Mouse (Mus musculus) forebrain, embryonic 10.5 days (tissue): ENCODE data around the gene Cacna1s. TPM values are rescaled to one million over a fixed set of nuclear protein-coding genes. Genes with fewer than 3 reads are reported as not detected.
A peak's percentile ranks its signal among the peaks of the same experiment; 100 is the strongest.

Experiments used
- DNase-seq: peaks from one replicate; pipeline ENCODE4 v3.0.0-alpha.2; 2017; ENCODE audit warnings: low spot score; ENCODE audit errors: extremely low spot score
- H3K27ac ChIP-seq: fragments of 300-500 bp; sonication (generic); 2 replicates; pipeline ENCODE4 v1.5.1; 2016; ENCODE audit warnings: mild to moderate bottlenecking
- H3K27me3 ChIP-seq: fragments of 300-500 bp; sonication (generic); 2 replicates; pipeline ENCODE4 v1.6.1; 2016; ENCODE audit warnings: mild to moderate bottlenecking; ENCODE audit not compliant: poor library complexity, severe bottlenecking
- H3K36me3 ChIP-seq: fragments of 300-500 bp; sonication (generic); replicated peaks from 2 replicates; pipeline ENCODE4 v1.6.1; 2016; ENCODE audit warnings: mild to moderate bottlenecking, moderate library complexity
- H3K4me1 ChIP-seq: fragments of 300-500 bp; sonication (generic); 2 replicates; pipeline ENCODE4 v1.6.1; 2016
- H3K4me3 ChIP-seq: fragments of 300-500 bp; sonication (generic); 2 replicates; pipeline ENCODE4 v1.5.1; 2016; ENCODE audit warnings: mild to moderate bottlenecking, moderate library complexity
- H3K9me3 ChIP-seq: fragments of 300-500 bp; sonication (generic); 2 replicates; pipeline ENCODE4 v1.6.1; 2016; ENCODE audit warnings: mild to moderate bottlenecking, moderate library complexity
- whole genome bisulfite sequencing: fragments of 180-500 bp; shearing (Covaris S2); methylation state at CpG from one replicate; pipeline ENCODE4 v1.1.7; 2016; 5-methylcytosine and 5-hydroxymethylcytosine counted together
- polyA plus RNA-seq: library from polyadenylated mRNA; unstranded; fragments of >200 nt; fragmentation: Nextera tagmentation; extraction: Ambion mirVana; gene quantifications from 2 replicates; pipeline ENCODE4 v1.2.1, GENCODE M21; 2016

Gene Cacna1s
- polyA plus RNA-seq, 1 experiment from 2014 or later = not detected

DNA sequence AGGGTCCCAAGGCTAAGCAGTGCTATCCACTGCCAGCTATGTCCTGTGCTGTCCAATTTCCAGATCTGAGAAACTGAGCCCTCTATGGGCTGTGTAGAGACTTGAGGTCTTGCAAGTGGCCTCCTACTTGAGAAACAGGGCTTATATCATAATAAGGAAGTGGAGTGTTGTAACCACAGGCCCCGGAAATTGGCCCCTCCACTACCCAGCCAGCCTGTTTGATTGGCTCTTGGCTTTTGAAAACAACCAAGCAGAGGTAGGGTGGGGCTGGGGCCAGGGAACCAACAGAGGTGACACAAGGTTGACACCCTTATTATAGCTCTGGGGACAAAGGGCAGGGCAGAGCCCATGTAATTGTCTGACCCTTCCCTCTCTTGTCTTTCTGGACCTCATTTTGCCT lies 82.5 kb downstream of the Cacna1s start:
- Histone ChIP-seq H3K27me3 (peaks cover 72% of the 10 kb centered on the region), H3K9me3 (no peaks in the 10 kb centered on the region), H3K4me1 (peaks cover 99% of the 10 kb centered on the region), H3K27ac (0 out of 2 replicates have a peak overlapping the region, but pooled peaks have one; percentile 35), H3K36me3 (no peaks in the 10 kb centered on the region), H3K4me3 (no peak overlapping the region)
- 56% methylated on average over 1 of the region's 1 CpGs for WGBS
- DNase-seq = no peak

- 66% methylated on average over 6 of the region's 6 CpGs for WGBS
- H3K9me3 ChIP-seq = no peaks in the 10 kb centered on the region
- peaks cover 64% of the 10 kb centered on the region for H3K27me3 ChIP-seq
- H3K4me3 ChIP-seq = no peak overlapping the region
- H3K36me3 ChIP-seq = no peaks in the 10 kb centered on the region
- DNase-seq = no peak
- H3K27ac ChIP-seq = no peak overlapping the region
- peaks cover 99% of the 10 kb centered on the region for H3K4me1 ChIP-seq
These were observed 83.4 kb downstream of the Cacna1s start for GRCm38 (mm10) chr1:136135777-136136444.

GRCm38 (mm10) chr1:136136547-136136946 lies 84.0 kb downstream of the Cacna1s start:
- Histone ChIP-seq H3K36me3 (no peaks in the 10 kb centered on the region), H3K9me3 (no peaks in the 10 kb centered on the region), H3K4me1 (peaks cover 100% of the 10 kb centered on the region), H3K4me3 (no peak overlapping the region), H3K27me3 (peaks cover 69% of the 10 kb centered on the region), H3K27ac (peak overlapping the region; percentile 69; the same call in 1 of the 2 replicates)
- DNase-seq = no peak
- 43% methylated on average over 4 of the region's 4 CpGs for WGBS

GRCm38 (mm10) chr1:136137071-136137531 lies 84.6 kb downstream of the Cacna1s start:
- Histone ChIP-seq H3K9me3 (no peaks in the 10 kb centered on the region), H3K27me3 (peaks cover 67% of the 10 kb centered on the region), H3K27ac (peak overlapping the region; percentile 69; the same call in 1 of the 2 replicates), H3K36me3 (no peaks in the 10 kb centered on the region), H3K4me1 (peaks cover 100% of the 10 kb centered on the region), H3K4me3 (peak overlapping the region; percentile 10; the same call in 1 of the 2 replicates)
- WGBS = 23% methylated on average over 7 of the region's 7 CpGs
- no peak for DNase-seq

GRCm38 (mm10) chr1:136137575-136137974 lies 85.0 kb downstream of the Cacna1s start:
- 9% methylated on average over 4 of the region's 4 CpGs for WGBS
- Histone ChIP-seq H3K4me3 (peak overlapping the region; percentile 10; the same call in 1 of the 2 replicates), H3K4me1 (peaks cover 100% of the 10 kb centered on the region), H3K27me3 (peaks cover 62% of the 10 kb centered on the region), H3K27ac (peak overlapping the region; percentile 69), H3K9me3 (no peaks in the 10 kb centered on the region), H3K36me3 (no peaks in the 10 kb centered on the region)
- peak; percentile 33 for DNase-seq

DNA sequence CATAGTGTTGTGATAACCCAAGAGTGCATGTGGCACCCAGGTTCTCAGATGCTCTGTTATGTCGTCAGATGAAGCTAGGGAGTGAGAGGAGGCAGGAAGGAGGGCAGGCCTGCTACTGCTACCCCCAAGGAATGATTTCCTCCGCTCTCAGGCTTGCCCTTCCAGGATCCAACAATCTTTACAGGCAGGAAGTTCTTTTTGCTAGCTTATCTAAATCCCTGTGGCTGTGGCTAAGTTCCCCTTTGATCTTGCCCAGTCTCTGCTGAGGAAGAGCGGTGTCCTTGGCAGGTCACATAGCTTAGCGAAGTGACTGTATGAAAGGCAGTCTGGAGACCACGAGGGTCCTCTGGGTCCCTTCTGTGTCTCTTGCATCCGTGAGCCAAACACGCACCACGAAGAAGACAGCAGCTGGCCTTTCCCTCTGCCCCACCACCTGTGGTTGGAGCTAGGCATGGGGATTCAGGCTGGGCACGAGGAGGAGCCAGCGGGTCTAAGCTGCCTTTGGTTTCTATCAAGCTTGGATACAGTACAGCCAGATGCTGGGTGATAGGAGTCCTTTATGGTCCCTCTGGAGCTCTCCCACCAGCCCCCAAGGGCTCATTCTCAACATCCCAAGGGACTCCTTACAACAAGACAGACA lies 85.8 kb downstream of the Cacna1s start:
- no peak for DNase-seq
- Histone ChIP-seq H3K27ac (peak overlapping the region; percentile 69), H3K27me3 (peaks cover 55% of the 10 kb centered on the region), H3K36me3 (no peaks in the 10 kb centered on the region), H3K4me3 (no peak overlapping the region), H3K9me3 (no peaks in the 10 kb centered on the region), H3K4me1 (peaks cover 100% of the 10 kb centered on the region)
- WGBS = 39% methylated on average over 10 of the region's 10 CpGs

GRCm38 (mm10) chr1:136139990-136140640 lies 87.6 kb downstream of the Cacna1s start:
- peak overlapping the region; percentile 93 for H3K27ac ChIP-seq
- H3K4me3 ChIP-seq = peak overlapping the region; percentile 66
- no peaks in the 10 kb centered on the region for H3K9me3 ChIP-seq
- peak; percentile 72 for DNase-seq
- WGBS = under 1% methylated on average over 32 of the region's 32 CpGs
- H3K27me3 ChIP-seq = peaks cover 37% of the 10 kb centered on the region
- peaks cover 94% of the 10 kb centered on the region for H3K4me1 ChIP-seq
- H3K36me3 ChIP-seq = peaks cover 7% of the 10 kb centered on the region

DNA sequence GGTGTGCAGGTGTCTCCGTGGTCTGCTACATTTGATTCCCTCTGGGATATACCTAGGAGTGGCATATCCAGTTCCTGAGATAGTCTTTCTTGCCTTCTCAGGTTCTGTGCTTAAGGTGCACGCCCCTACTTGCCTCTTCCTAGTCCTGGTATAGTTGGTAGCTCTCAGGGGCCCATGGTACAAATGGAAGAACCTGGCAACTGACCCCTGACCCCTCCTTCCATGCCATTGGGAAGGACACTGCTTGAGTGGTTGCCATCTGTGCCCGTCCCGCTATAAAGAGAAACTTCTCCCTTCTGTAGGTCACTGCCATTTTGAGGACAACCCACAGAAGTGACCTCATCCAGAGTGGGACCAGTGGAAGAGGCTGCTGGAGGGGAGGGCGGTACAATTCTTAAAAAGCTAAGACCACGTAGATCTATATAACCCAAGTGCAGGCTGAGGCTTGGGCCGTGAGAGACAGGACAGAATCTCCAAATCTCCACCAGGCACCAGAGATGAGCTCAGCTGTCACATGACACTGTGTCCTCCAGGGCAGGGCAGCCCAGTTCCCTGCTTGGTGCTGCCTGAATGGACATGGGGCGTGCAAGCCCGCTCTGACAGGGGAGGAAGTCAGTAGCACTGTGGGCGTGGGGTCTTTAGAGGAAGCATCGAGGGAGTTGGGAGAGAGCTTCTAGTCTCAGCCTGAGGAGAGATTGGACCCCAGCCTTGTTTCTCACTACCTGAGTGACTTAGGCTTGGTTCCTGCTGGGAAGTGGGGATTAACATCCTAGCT lies 88.8 kb downstream of the Cacna1s start:
- Histone ChIP-seq H3K27ac (peak overlapping the region; percentile 45; the same call in 1 of the 2 replicates), H3K4me3 (no peak overlapping the region), H3K4me1 (peaks cover 81% of the 10 kb centered on the region), H3K36me3 (peaks cover 14% of the 10 kb centered on the region), H3K9me3 (no peaks in the 10 kb centered on the region), H3K27me3 (peaks cover 28% of the 10 kb centered on the region)
- no peak for DNase-seq
- WGBS = 86% methylated on average over 11 of the region's 11 CpGs

GRCm38 (mm10) chr1:136142336-136142735 lies 89.8 kb downstream of the Cacna1s start:
- no peak overlapping the region for H3K4me3 ChIP-seq
- H3K9me3 ChIP-seq = no peaks in the 10 kb centered on the region
- H3K27me3 ChIP-seq = peaks cover 19% of the 10 kb centered on the region
- DNase-seq = no peak
- H3K27ac ChIP-seq = 0 out of 2 replicates have a peak overlapping the region, but pooled peaks have one; percentile 45
- peaks cover 23% of the 10 kb centered on the region for H3K36me3 ChIP-seq
- H3K4me1 ChIP-seq = peaks cover 71% of the 10 kb centered on the region
- 68% methylated on average over 6 of the region's 6 CpGs for WGBS

- WGBS = 84% methylated on average over 10 of the region's 10 CpGs
- H3K4me1 ChIP-seq = peaks cover 60% of the 10 kb centered on the region
- DNase-seq = no peak
These were observed 91.0 kb downstream of the Cacna1s start for GRCm38 (mm10) chr1:136143514-136143913.

GRCm38 (mm10) chr1:136149702-136150101 lies 97.2 kb downstream of the Cacna1s start:
- peaks cover 94% of the 10 kb centered on the region for H3K36me3 ChIP-seq
- no peaks in the 10 kb centered on the region for H3K27me3 ChIP-seq
- 90% methylated on average over 9 of the region's 9 CpGs for WGBS
- peaks cover 1% of the 10 kb centered on the region for H3K4me1 ChIP-seq
- no peak overlapping the region for H3K4me3 ChIP-seq
- DNase-seq = no peak
- no peaks in the 10 kb centered on the region for H3K9me3 ChIP-seq
- no peak overlapping the region for H3K27ac ChIP-seq

More at GRCm38 (mm10) chr1:136143514-136143913, 91.0 kb downstream of the Cacna1s start:
- Histone ChIP-seq H3K4me3 (no peak overlapping the region), H3K36me3 (peaks cover 35% of the 10 kb centered on the region), H3K27ac (peak overlapping the region; percentile 45; the same call in 1 of the 2 replicates), H3K9me3 (no peaks in the 10 kb centered on the region), H3K27me3 (peaks cover 12% of the 10 kb centered on the region)

- Histone ChIP-seq H3K9me3 (no peaks in the 10 kb centered on the region), H3K27me3 (no peaks in the 10 kb centered on the region), H3K27ac (no peak overlapping the region), H3K4me1 (no peaks in the 10 kb centered on the region), H3K4me3 (no peak overlapping the region), H3K36me3 (peaks cover 97% of the 10 kb centered on the region)
- 93% methylated on average over 8 of the region's 8 CpGs for WGBS
- DNase-seq = no peak
These were observed 98.8 kb downstream of the Cacna1s start for GRCm38 (mm10) chr1:136151371-136151770.
